Mouse (Mus musculus) cerebellum, adult 2 months (tissue): Measurements from ENCODE around the gene Slc5a7. TPM values are rescaled to one million over a fixed set of nuclear protein-coding genes. Genes with fewer than 3 reads are reported as not detected.

ENCODE experiments used
- DNase-seq, 2 experiments: peaks; one replicate each; pipeline ENCODE4 v3.0.0; 2021
- H3K27ac ChIP-seq: fragments of 200-500 bp; 2 replicates; pipeline ENCODE4 v1.5.1; 2012; ENCODE audit warnings: low read length, control low read depth, inconsistent platforms; ENCODE audit not compliant: insufficient read depth
- H3K27me3 ChIP-seq: fragments of 200-500 bp; 2 replicates; pipeline ENCODE4 v1.6.1; 2012; ENCODE audit warnings: inconsistent platforms, mild to moderate bottlenecking, low read length, moderate library complexity; ENCODE audit not compliant: control insufficient read depth, insufficient read depth
- H3K4me1 ChIP-seq: fragments of 200-500 bp; 2 replicates; pipeline ENCODE4 v1.6.1; 2011; ENCODE audit warnings: low read length; ENCODE audit not compliant: control insufficient read depth, insufficient read depth
- H3K4me3 ChIP-seq: fragments of 200-500 bp; replicated peaks from 2 replicates; pipeline ENCODE3; 2011; ENCODE audit warnings: mild to moderate bottlenecking, low read depth, low read length, control low read depth; ENCODE audit not compliant: insufficient read depth
- CTCF ChIP-seq: fragments of 200-500 bp; IDR thresholded peaks from 2 replicates; pipeline ENCODE4 v1.5.1; 2011; ENCODE audit warnings: low read depth, mild to moderate bottlenecking, control low read depth, low read length, moderate library complexity, borderline replicate concordance; ENCODE audit not compliant: insufficient read depth
- POLR2A ChIP-seq: fragments of 200-500 bp; IDR thresholded peaks from 2 replicates; pipeline ENCODE4 v1.6.1; 2011; ENCODE audit warnings: low read length, control low read depth, borderline replicate concordance; ENCODE audit not compliant: insufficient read depth
- WGBS: fragments of 180-500 bp; shearing (Covaris S2); methylation state at CpG from one replicate; pipeline ENCODE4 v1.1.7; 2018; 5-methylcytosine and 5-hydroxymethylcytosine counted together
- polyA plus RNA-seq: library from polyadenylated mRNA; depleted of rRNA; stranded (reverse); fragments of >200 nt; gene quantifications from 2 replicates; pipeline ENCODE4 v1.2.3, GENCODE M21; 2012; rRNA removed

Gene Slc5a7
- 7.3 and 10.0 TPM in 2 replicates for polyA plus RNA-seq

DNA sequence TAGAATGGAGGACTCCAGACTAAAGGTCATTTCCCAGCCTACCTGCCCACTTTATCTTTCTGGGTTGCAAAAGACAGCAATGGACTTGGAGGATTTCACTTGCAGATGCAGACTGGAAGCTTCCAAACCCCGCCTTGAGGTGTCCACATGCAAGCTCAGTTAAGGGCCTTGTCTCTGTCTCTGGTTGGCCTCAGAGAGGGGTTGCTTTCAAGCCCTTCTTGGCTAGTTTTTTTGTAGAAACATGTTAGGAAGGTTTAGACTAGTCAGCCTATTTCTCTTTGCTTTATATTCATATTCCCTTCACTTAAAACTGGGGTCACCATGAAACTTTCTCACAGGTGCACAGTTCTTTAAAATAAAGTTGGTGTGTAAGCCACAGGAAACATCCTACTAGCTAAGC is at the start of gene Slc5a7:
TSS of gene Slc5a7 (minus strand) at position 101 of the 400 bp plus-strand sequence.
- no peak within 1 kb of the TSS for H3K4me3 ChIP-seq
- 86% methylated on average over 1 of the region's 1 CpGs for WGBS
- H3K27ac ChIP-seq, result no peak within 1 kb of the TSS
- H3K27me3 ChIP-seq, result no peaks in the 10 kb centered on the region; the same call in 1 of the 2 replicates
- DNase-seq, result no peak
- TF ChIP-seq POLR2A, result no peak
- no peak for TF ChIP-seq CTCF
- no peaks in the 10 kb centered on the region; the same call in 1 of the 2 replicates for H3K4me1 ChIP-seq

GRCm38 (mm10) chr17:54347672-54348071 is 48.8 kb upstream of the Slc5a7 start:
- no peak overlapping the region for H3K27ac ChIP-seq
- no peak for TF ChIP-seq POLR2A
- TF ChIP-seq CTCF, result no peak
- H3K4me3 ChIP-seq, result no peak overlapping the region
- no peak for DNase-seq
- H3K27me3 ChIP-seq, result no peaks in the 10 kb centered on the region; the same call in 1 of the 2 replicates
- H3K4me1 ChIP-seq, result no peaks in the 10 kb centered on the region
- WGBS, result 81% methylated on average over 8 of the region's 8 CpGs

GRCm38 (mm10) chr17:54343395-54343794 is 44.6 kb upstream of the Slc5a7 start:
- TF ChIP-seq POLR2A (no peak), CTCF (peak; percentile 28; the same call in 1 of the 2 replicates)
- DNase-seq, result no peak

DNA sequence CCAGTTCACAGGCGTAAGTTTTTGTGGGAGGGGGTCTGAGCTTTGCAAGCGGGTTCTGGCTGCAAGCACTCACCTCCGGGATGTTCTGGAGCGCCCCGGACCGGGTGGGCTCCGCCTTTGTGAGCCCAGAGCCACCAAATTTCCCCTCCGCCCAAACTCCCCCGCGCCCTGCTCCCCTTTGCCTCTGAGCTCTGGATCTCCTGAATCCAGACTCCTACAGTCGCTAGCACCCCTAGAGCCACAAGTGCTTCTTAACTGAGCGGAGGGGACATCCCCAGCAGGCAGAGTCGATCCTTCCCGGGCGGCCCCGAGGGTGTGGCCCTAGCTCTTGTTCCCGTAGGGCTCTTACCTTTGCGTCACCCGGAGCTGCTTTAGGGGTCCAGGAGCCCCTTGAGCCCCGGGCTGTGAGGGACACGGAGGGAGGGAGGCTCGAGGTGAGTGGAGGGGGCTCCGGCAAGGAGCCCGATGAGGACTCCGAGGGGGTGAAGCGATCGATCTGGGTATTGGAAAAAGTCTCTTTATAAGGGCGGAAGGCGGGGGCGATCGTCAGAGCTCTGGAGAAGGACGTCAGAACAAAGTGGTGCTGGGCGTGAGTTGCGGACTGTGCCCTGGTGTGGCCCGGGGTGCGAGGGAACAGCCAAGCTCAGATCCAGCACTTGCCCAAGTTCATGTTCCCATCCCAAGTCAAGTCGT is 456 bp downstream of the Slc5a7 start:
- H3K4me3 ChIP-seq, result no peak overlapping the region
- no peaks in the 10 kb centered on the region; the same call in 1 of the 2 replicates for H3K27me3 ChIP-seq
- WGBS, result 5% methylated on average over 37 of the region's 37 CpGs
- no peak overlapping the region for H3K27ac ChIP-seq
- H3K4me1 ChIP-seq, result no peaks in the 10 kb centered on the region; the same call in 1 of the 2 replicates
- TF ChIP-seq POLR2A, result no peak
- TF ChIP-seq CTCF, result no peak
- peak in 1 of 2 experiments; percentile 0 for DNase-seq

More at GRCm38 (mm10) chr17:54343395-54343794, 44.6 kb upstream of the Slc5a7 start:
- 23% methylated on average over 4 of the region's 4 CpGs for WGBS
- Histone ChIP-seq H3K27ac (no peak overlapping the region), H3K4me1 (no peaks in the 10 kb centered on the region), H3K27me3 (no peaks in the 10 kb centered on the region), H3K4me3 (no peak overlapping the region)

DNA sequence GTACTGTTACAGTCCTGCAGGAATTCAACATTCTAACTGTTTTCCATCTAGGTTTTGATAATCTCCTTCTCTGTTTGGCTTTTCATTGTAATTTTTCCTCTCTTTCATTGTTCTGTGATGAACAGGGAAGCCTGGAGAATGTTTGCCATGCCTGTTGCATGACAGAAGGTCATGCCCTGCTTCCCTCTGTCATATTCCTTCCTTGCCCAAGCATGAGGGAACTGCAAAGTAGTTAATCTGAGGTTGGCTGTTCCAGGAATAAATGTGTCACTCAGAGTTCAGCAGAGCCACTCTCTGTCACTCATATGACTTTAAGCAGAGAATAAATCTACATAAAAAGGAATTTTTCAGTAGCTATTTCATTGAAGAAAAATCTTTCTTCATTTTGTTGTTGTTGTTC is 48.1 kb downstream of the Slc5a7 start:
- Histone ChIP-seq H3K4me1 (no peaks in the 10 kb centered on the region), H3K27me3 (no peaks in the 10 kb centered on the region), H3K27ac (no peak overlapping the region), H3K4me3 (no peak overlapping the region)
- TF ChIP-seq CTCF (no peak), POLR2A (no peak)
- no peak for DNase-seq

DNA sequence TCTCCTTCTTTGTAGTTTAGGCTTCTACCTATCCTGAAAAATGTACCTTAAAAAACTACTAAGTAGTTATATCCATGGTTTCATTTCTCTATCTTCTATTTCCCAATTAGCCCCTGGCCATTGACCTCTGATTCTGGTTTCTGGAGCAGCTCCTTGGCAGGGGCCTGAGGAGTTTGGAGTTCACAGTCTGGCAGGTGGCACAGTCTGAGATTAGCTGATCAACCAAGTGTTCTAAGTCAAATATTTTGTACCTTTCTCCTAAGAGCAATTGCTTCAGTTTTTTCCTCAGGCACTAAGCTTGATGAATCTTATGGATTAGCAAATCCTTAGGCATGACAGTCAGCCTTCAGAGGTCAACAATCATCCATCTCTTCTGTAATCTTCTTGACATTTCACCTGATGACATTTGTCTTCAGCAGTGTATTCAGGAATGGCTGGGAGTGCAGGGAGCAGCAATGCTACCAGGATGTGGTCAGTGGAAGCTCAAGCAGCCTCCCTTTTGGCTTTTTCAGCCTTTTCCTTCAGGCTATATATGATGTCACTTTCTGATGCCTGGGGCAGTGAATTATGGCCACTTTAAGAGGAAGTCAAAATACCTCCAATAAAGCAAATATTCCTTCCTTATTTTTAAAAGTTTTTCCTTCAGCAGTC is 55.1 kb downstream of the Slc5a7 start:
- no peak overlapping the region for H3K4me3 ChIP-seq
- TF ChIP-seq CTCF (no peak), POLR2A (no peak)
- H3K4me1 ChIP-seq, result no peaks in the 10 kb centered on the region
- no peak overlapping the region for H3K27ac ChIP-seq
- DNase-seq, result no peak
- H3K27me3 ChIP-seq, result no peaks in the 10 kb centered on the region

GRCm38 (mm10) chr17:54239435-54239834 is 59.4 kb downstream of the Slc5a7 start:
- WGBS, result 27% methylated on average over 8 of the region's 8 CpGs
- no peaks in the 10 kb centered on the region for H3K4me1 ChIP-seq
- no peaks in the 10 kb centered on the region for H3K27me3 ChIP-seq
- DNase-seq, result no peak
- no peak overlapping the region for H3K4me3 ChIP-seq
- no peak for TF ChIP-seq CTCF
- no peak for TF ChIP-seq POLR2A
- no peak overlapping the region for H3K27ac ChIP-seq
